Mouse (Mus musculus): ENCODE results near the gene Phc2. TPM values are rescaled to one million over a fixed set of nuclear protein-coding genes. Genes with fewer than 3 reads are reported as not detected.

Phc2 gene
- polyA plus RNA-seq, 1 experiment from 2014 or later = 28.5 TPM

Other genes starting within 250 kb of the Phc2 start
- gene Zscan20, start 44.6 kb upstream of the Phc2 start, polyA plus RNA-seq (2015; fragmentation: Nextera tagmentation; extraction: Ambion mirVana) = 2.4 and 3.7 TPM in 2 replicates
- gene Tlr12, start 36.1 kb upstream of the Phc2 start, polyA plus RNA-seq (2015; fragmentation: Nextera tagmentation; extraction: Ambion mirVana) = 0.15 and 0.68 TPM in 2 replicates
- gene A3galt2, start 100.7 kb downstream of the Phc2 start, polyA plus RNA-seq (2015; fragmentation: Nextera tagmentation; extraction: Ambion mirVana) = 0.04 TPM in 1 of 2 replicates, not detected in the other
- gene Zfp362, start 151.3 kb downstream of the Phc2 start, polyA plus RNA-seq (2015; fragmentation: Nextera tagmentation; extraction: Ambion mirVana) = 14.2 and 21.1 TPM in 2 replicates
- gene Trim62, start 228.9 kb downstream of the Phc2 start, polyA plus RNA-seq (2015; fragmentation: Nextera tagmentation; extraction: Ambion mirVana) = 2.3 and 2.9 TPM in 2 replicates

All from heart, embryonic 15.5 days (tissue).